Comparison of ENCODE assay signal across 16 mouse cellular contexts in genomic region chr17:48450666-48451352, GRCm38 (mm10). TPM values are rescaled to one million over a fixed set of nuclear protein-coding genes. Genes with fewer than 3 reads are reported as not detected.
DNase-seq lines count a peak whose midpoint lies in the region; ATAC-seq and TF ChIP-seq lines count a peak whose summit lies in the region.
"Had no signal": no experiment of that assay in that cellular context is flagged by ENCODE, and none has a peak within 500 bp of the region (broad histone marks: within the 10 kb centered on the region; RNA-seq: fewer than 3 reads in every experiment).

No protein-coding gene starts in this region.

- H3K4me3 ChIP-seq in heart, embryonic 12.5 days = no peak overlapping the region
- no peak overlapping the region for H3K4me3 ChIP-seq in stomach, embryonic 14.5 days (ENCODE audit: low read depth, low read length)
- no peak overlapping the region for H3K4me3 ChIP-seq in stomach, postnatal 0 days (ENCODE audit: low read depth, low read length)
- peak overlapping the region; percentile 64 for H3K4me3 ChIP-seq in liver, embryonic 15.5 days (replicated peaks)
- no peak overlapping the region for H3K4me3 ChIP-seq in stomach, embryonic 15.5 days (replicated peaks)
- H3K4me3 ChIP-seq in forebrain, embryonic 16.5 days (replicated peaks; ENCODE audit: low read length) = no peak overlapping the region
- H3K4me3 ChIP-seq: midbrain, embryonic 15.5 days; neural tube, embryonic 12.5 days had no signal

- no peaks in the 10 kb centered on the region for H3K36me3 ChIP-seq in heart, embryonic 12.5 days
- H3K36me3 ChIP-seq in stomach, embryonic 14.5 days (ENCODE audit: control insufficient read depth, insufficient read depth, low read length) = no peaks in the 10 kb centered on the region
- H3K36me3 ChIP-seq in stomach, postnatal 0 days (ENCODE audit: control insufficient read depth, insufficient read depth, low read length) = no peaks in the 10 kb centered on the region
- H3K36me3 ChIP-seq in liver, embryonic 15.5 days (replicated peaks) = peaks cover 29% of the 10 kb centered on the region
- no peaks in the 10 kb centered on the region for H3K36me3 ChIP-seq in stomach, embryonic 15.5 days
- no peaks in the 10 kb centered on the region for H3K36me3 ChIP-seq in forebrain, embryonic 16.5 days (ENCODE audit: control insufficient read depth, insufficient read depth)
- H3K36me3 ChIP-seq: midbrain, embryonic 15.5 days; neural tube, embryonic 12.5 days had no signal

- no peak for TF ChIP-seq CTCF in stomach, postnatal 0 days (IDR thresholded peaks at IDR 0.05; ENCODE audit: low read depth)

- 0 out of 2 replicates have a peak, but pooled peaks cover 11% of the 10 kb centered on the region for H3K4me1 ChIP-seq in heart, embryonic 12.5 days (replicated peaks)
- H3K4me1 ChIP-seq in stomach, embryonic 14.5 days (ENCODE audit: control insufficient read depth, insufficient read depth, low read length) = no peaks in the 10 kb centered on the region
- H3K4me1 ChIP-seq in stomach, postnatal 0 days (replicated peaks; ENCODE audit: control insufficient read depth, insufficient read depth) = 0 out of 2 replicates have a peak, but pooled peaks cover 3% of the 10 kb centered on the region
- H3K4me1 ChIP-seq in liver, embryonic 15.5 days (replicated peaks) = peaks cover 86% of the 10 kb centered on the region
- H3K4me1 ChIP-seq in stomach, embryonic 15.5 days = 0 out of 2 replicates have a peak, but pooled peaks cover 11% of the 10 kb centered on the region
- peaks cover 3% of the 10 kb centered on the region; the same call in 1 of the 2 replicates for H3K4me1 ChIP-seq in forebrain, embryonic 16.5 days (replicated peaks; ENCODE audit: control insufficient read depth, insufficient read depth, low read length)
- H3K4me1 ChIP-seq: neural tube, embryonic 12.5 days had no signal

- intact Hi-C loops in heart, postnatal 10 days (cut with DNase I) = no loop called here

- no peak overlapping the region for H3K9ac ChIP-seq in heart, embryonic 12.5 days
- no peak overlapping the region for H3K9ac ChIP-seq in stomach, embryonic 14.5 days (replicated peaks; ENCODE audit: low read depth, low read length)
- H3K9ac ChIP-seq in stomach, postnatal 0 days (ENCODE audit: low read length) = no peak overlapping the region
- H3K9ac ChIP-seq in liver, embryonic 15.5 days = peak overlapping the region; percentile 66
- no peak overlapping the region for H3K9ac ChIP-seq in stomach, embryonic 15.5 days
- no peak overlapping the region for H3K9ac ChIP-seq in forebrain, embryonic 16.5 days (replicated peaks; ENCODE audit: low read depth, low read length)
- H3K9ac ChIP-seq: midbrain, embryonic 15.5 days; neural tube, embryonic 12.5 days had no signal

- no peaks in the 10 kb centered on the region for H3K27me3 ChIP-seq in heart, embryonic 12.5 days (replicated peaks)
- no peaks in the 10 kb centered on the region for H3K27me3 ChIP-seq in stomach, embryonic 14.5 days (ENCODE audit: control insufficient read depth, insufficient read depth, low read length)
- H3K27me3 ChIP-seq in stomach, postnatal 0 days (ENCODE audit: control insufficient read depth, insufficient read depth, low read length) = no peaks in the 10 kb centered on the region
- no peaks in the 10 kb centered on the region for H3K27me3 ChIP-seq in liver, embryonic 15.5 days
- no peaks in the 10 kb centered on the region for H3K27me3 ChIP-seq in stomach, embryonic 15.5 days (replicated peaks)
- no peaks in the 10 kb centered on the region for H3K27me3 ChIP-seq in forebrain, embryonic 16.5 days (replicated peaks; ENCODE audit: control insufficient read depth, insufficient read depth, low read length)
- H3K27me3 ChIP-seq: midbrain, embryonic 15.5 days; neural tube, embryonic 12.5 days had no signal

- no peak for TF ChIP-seq EP300 in stomach, postnatal 0 days (optimal IDR thresholded peaks at IDR 0.05)

- H3K4me2 ChIP-seq in heart, embryonic 12.5 days = no peak overlapping the region
- no peak overlapping the region for H3K4me2 ChIP-seq in stomach, embryonic 14.5 days (replicated peaks; ENCODE audit: low read depth, low read length)
- H3K4me2 ChIP-seq in stomach, postnatal 0 days (replicated peaks; ENCODE audit: low read depth) = no peak overlapping the region
- H3K4me2 ChIP-seq in liver, embryonic 15.5 days = peak overlapping the region; percentile 75
- no peak overlapping the region for H3K4me2 ChIP-seq in stomach, embryonic 15.5 days
- no peak overlapping the region for H3K4me2 ChIP-seq in forebrain, embryonic 16.5 days (ENCODE audit: low read length)
- H3K4me2 ChIP-seq: midbrain, embryonic 15.5 days; neural tube, embryonic 12.5 days had no signal

- DNase-seq in heart, postnatal 10 days = no peak
- no peak for DNase-seq in stomach, postnatal 0 days (ENCODE audit: low spot score)
- no peak for DNase-seq in layer of hippocampus, postnatal 36 days
- DNase-seq: heart, adult 11 months; heart, postnatal 4 days; kidney, postnatal 36 days; thymus, postnatal 25 days had no signal

- H3K9me3 ChIP-seq in heart, embryonic 12.5 days (replicated peaks) = no peaks in the 10 kb centered on the region
- no peaks in the 10 kb centered on the region for H3K9me3 ChIP-seq in stomach, embryonic 14.5 days (ENCODE audit: control insufficient read depth, low read depth, low read length)
- no peaks in the 10 kb centered on the region for H3K9me3 ChIP-seq in stomach, postnatal 0 days (ENCODE audit: control insufficient read depth, low read length)
- H3K9me3 ChIP-seq in liver, embryonic 15.5 days (replicated peaks) = no peaks in the 10 kb centered on the region
- H3K9me3 ChIP-seq in stomach, embryonic 15.5 days = no peaks in the 10 kb centered on the region
- H3K9me3 ChIP-seq in forebrain, embryonic 16.5 days (ENCODE audit: control insufficient read depth, low read length) = no peaks in the 10 kb centered on the region
- H3K9me3 ChIP-seq: midbrain, embryonic 15.5 days; neural tube, embryonic 12.5 days had no signal

- no peak overlapping the region for H3K27ac ChIP-seq in heart, embryonic 12.5 days (ENCODE audit: poor library complexity, severe bottlenecking)
- H3K27ac ChIP-seq in stomach, embryonic 14.5 days (ENCODE audit: low read length) = no peak overlapping the region
- no peak overlapping the region for H3K27ac ChIP-seq in stomach, postnatal 0 days (replicated peaks)
- peak overlapping the region; percentile 97 for H3K27ac ChIP-seq in liver, embryonic 15.5 days (replicated peaks)
- H3K27ac ChIP-seq in stomach, embryonic 15.5 days = no peak overlapping the region
- H3K27ac ChIP-seq in forebrain, embryonic 16.5 days (ENCODE audit: low read length) = no peak overlapping the region
- H3K27ac ChIP-seq: midbrain, embryonic 15.5 days; neural tube, embryonic 12.5 days had no signal

- 75% methylated on average over 13 of the region's 13 CpGs for WGBS in heart, embryonic 12.5 days
- WGBS in stomach, embryonic 14.5 days = 79% methylated on average over 13 of the region's 13 CpGs
- 80% methylated on average over 13 of the region's 13 CpGs for WGBS in stomach, postnatal 0 days
- WGBS in liver, embryonic 15.5 days (ENCODE audit: insufficient replicate concordance) = 19% methylated on average over 13 of the region's 13 CpGs
- WGBS in stomach, embryonic 15.5 days = 80% methylated on average over 13 of the region's 13 CpGs
- WGBS in forebrain, embryonic 16.5 days = 68% methylated on average over 13 of the region's 13 CpGs

- peak; percentile 87 for ATAC-seq in heart, embryonic 12.5 days (ENCODE audit: insufficient number of reproducible peaks, low FRiP score)
- peak; percentile 73; the same call in 1 of the 2 replicates for ATAC-seq in stomach, embryonic 14.5 days (ENCODE audit: insufficient number of reproducible peaks, insufficient read depth, low FRiP score, low read depth)
- no peak for ATAC-seq in stomach, postnatal 0 days (ENCODE audit: low FRiP score, low TSS enrichment)
- ATAC-seq in liver, embryonic 15.5 days (ENCODE audit: insufficient read depth) = peak; percentile 89
- ATAC-seq in stomach, embryonic 15.5 days (ENCODE audit: insufficient read depth, low FRiP score, low read depth) = peak; percentile 85
- no peak for ATAC-seq in forebrain, embryonic 16.5 days
- ATAC-seq: activated CD4-positive, CD25-positive, alpha-beta regulatory T cell, adult 4 months had no signal

RNA-seq across cellular contexts. Expression of gene Tspo2, which starts 0.5 kb away (rescaled TPM):
- polyA plus RNA-seq in heart, embryonic 12.5 days (2016; fragmentation: Nextera tagmentation; extraction: Ambion mirVana) = 4.5 and 5.7 TPM in 2 replicates
- total RNA-seq in heart, postnatal 10 days (2021) = 1 to 10 TPM in 1 of 2 experiments, not detected in 1; 1.0 TPM
- polyA plus RNA-seq in stomach, embryonic 14.5 days (2014; fragmentation: Nextera tagmentation; extraction: Ambion mirVana) = 0.82 and 1.5 TPM in 2 replicates
- 0.41 and 0.51 TPM in 2 replicates for polyA plus RNA-seq in stomach, postnatal 0 days (2015; fragmentation: Nextera tagmentation; extraction: Ambion mirVana)
- 182 and 191 TPM in 2 replicates for polyA plus RNA-seq in liver, embryonic 15.5 days (2015; fragmentation: Nextera tagmentation; extraction: Ambion mirVana)
- polyA plus RNA-seq in stomach, embryonic 15.5 days (2015; fragmentation: Nextera tagmentation; extraction: Ambion mirVana) = 6.8 and 13.6 TPM in 2 replicates
- polyA plus RNA-seq in forebrain, embryonic 16.5 days (2015; fragmentation: Nextera tagmentation; extraction: Ambion mirVana) = 2.0 and 2.5 TPM in 2 replicates
- total RNA-seq in layer of hippocampus, postnatal 36 days (2021) = not detected
- total RNA-seq: left cerebral cortex, adult 8-10 months had no signal

RNA-seq across cellular contexts. Expression of gene Unc5cl, which starts 3.9 kb away (rescaled TPM):
- polyA plus RNA-seq in heart, embryonic 12.5 days (2016; fragmentation: Nextera tagmentation; extraction: Ambion mirVana) = 0.09 and 0.36 TPM in 2 replicates
- total RNA-seq in heart, postnatal 10 days (2021) = under 1 TPM in 1 of 2 experiments, not detected in 1; 0.72 TPM
- polyA plus RNA-seq in stomach, embryonic 14.5 days (2014; fragmentation: Nextera tagmentation; extraction: Ambion mirVana) = 11.6 and 12.5 TPM in 2 replicates
- 3.3 and 3.5 TPM in 2 replicates for polyA plus RNA-seq in stomach, postnatal 0 days (2015; fragmentation: Nextera tagmentation; extraction: Ambion mirVana)
- polyA plus RNA-seq in liver, embryonic 15.5 days (2015; fragmentation: Nextera tagmentation; extraction: Ambion mirVana) = 4.0 and 5.2 TPM in 2 replicates
- 14.3 and 16.8 TPM in 2 replicates for polyA plus RNA-seq in stomach, embryonic 15.5 days (2015; fragmentation: Nextera tagmentation; extraction: Ambion mirVana)
- polyA plus RNA-seq in forebrain, embryonic 16.5 days (2015; fragmentation: Nextera tagmentation; extraction: Ambion mirVana) = 0.19 TPM in 1 of 2 replicates, not detected in the other
- total RNA-seq in layer of hippocampus, postnatal 36 days (2021) = under 1 TPM; 0.27 to 0.30 TPM
- polyA plus RNA-seq: neural tube, embryonic 12.5 days had no signal

RNA-seq across cellular contexts. Expression of gene Apobec2, which starts 18.1 kb away (rescaled TPM):
- 199 and 207 TPM in 2 replicates for polyA plus RNA-seq in heart, embryonic 12.5 days (2016; fragmentation: Nextera tagmentation; extraction: Ambion mirVana)
- 100 to 1,000 TPM; 227 to 228 TPM for total RNA-seq in heart, postnatal 10 days (2021)
- 2.9 and 3.5 TPM in 2 replicates for polyA plus RNA-seq in stomach, embryonic 14.5 days (2014; fragmentation: Nextera tagmentation; extraction: Ambion mirVana)
- polyA plus RNA-seq in stomach, postnatal 0 days (2015; fragmentation: Nextera tagmentation; extraction: Ambion mirVana) = 7.2 and 7.6 TPM in 2 replicates
- 2.5 and 4.3 TPM in 2 replicates for polyA plus RNA-seq in liver, embryonic 15.5 days (2015; fragmentation: Nextera tagmentation; extraction: Ambion mirVana)
- 4.4 and 5.2 TPM in 2 replicates for polyA plus RNA-seq in stomach, embryonic 15.5 days (2015; fragmentation: Nextera tagmentation; extraction: Ambion mirVana)
- polyA plus RNA-seq in forebrain, embryonic 16.5 days (2015; fragmentation: Nextera tagmentation; extraction: Ambion mirVana) = 0.29 and 0.43 TPM in 2 replicates
- total RNA-seq in layer of hippocampus, postnatal 36 days (2021) = not detected

RNA-seq across cellular contexts. Expression of gene Oard1, which starts 41.0 kb away (rescaled TPM):
- polyA plus RNA-seq in heart, embryonic 12.5 days (2016; fragmentation: Nextera tagmentation; extraction: Ambion mirVana) = 43.6 and 45.4 TPM in 2 replicates
- total RNA-seq in heart, postnatal 10 days (2021) = 10 to 100 TPM; 11.5 to 16.4 TPM
- 62.8 and 67.4 TPM in 2 replicates for polyA plus RNA-seq in stomach, embryonic 14.5 days (2014; fragmentation: Nextera tagmentation; extraction: Ambion mirVana)
- polyA plus RNA-seq in stomach, postnatal 0 days (2015; fragmentation: Nextera tagmentation; extraction: Ambion mirVana) = 42.3 and 43.8 TPM in 2 replicates
- polyA plus RNA-seq in liver, embryonic 15.5 days (2015; fragmentation: Nextera tagmentation; extraction: Ambion mirVana) = 42.8 and 44.0 TPM in 2 replicates
- 61.1 and 68.7 TPM in 2 replicates for polyA plus RNA-seq in stomach, embryonic 15.5 days (2015; fragmentation: Nextera tagmentation; extraction: Ambion mirVana)
- polyA plus RNA-seq in forebrain, embryonic 16.5 days (2015; fragmentation: Nextera tagmentation; extraction: Ambion mirVana) = 49.1 and 54.5 TPM in 2 replicates
- total RNA-seq in layer of hippocampus, postnatal 36 days (2021) = 10 to 100 TPM; 12.3 to 13.6 TPM

RNA-seq across cellular contexts. Expression of gene Nfya, which starts 41.1 kb away (rescaled TPM):
- 13.7 and 14.0 TPM in 2 replicates for polyA plus RNA-seq in heart, embryonic 12.5 days (2016; fragmentation: Nextera tagmentation; extraction: Ambion mirVana)
- 10 to 100 TPM; 22.0 to 29.9 TPM for total RNA-seq in heart, postnatal 10 days (2021)
- polyA plus RNA-seq in stomach, embryonic 14.5 days (2014; fragmentation: Nextera tagmentation; extraction: Ambion mirVana) = 24.1 and 26.5 TPM in 2 replicates
- polyA plus RNA-seq in stomach, postnatal 0 days (2015; fragmentation: Nextera tagmentation; extraction: Ambion mirVana) = 3.0 and 3.5 TPM in 2 replicates
- 8.0 TPM in 2 replicates for polyA plus RNA-seq in liver, embryonic 15.5 days (2015; fragmentation: Nextera tagmentation; extraction: Ambion mirVana)
- 11.4 and 12.3 TPM in 2 replicates for polyA plus RNA-seq in stomach, embryonic 15.5 days (2015; fragmentation: Nextera tagmentation; extraction: Ambion mirVana)
- 19.7 and 21.8 TPM in 2 replicates for polyA plus RNA-seq in forebrain, embryonic 16.5 days (2015; fragmentation: Nextera tagmentation; extraction: Ambion mirVana)
- 10 to 100 TPM; 27.2 to 34.4 TPM for total RNA-seq in layer of hippocampus, postnatal 36 days (2021)

Comparison
In these comparisons a context has a peak if more than half of its experiments do, and no peak if none do; other contexts are left out.
1. ATAC-seq: peak in heart, embryonic 12.5 days (single experiment), stomach, embryonic 14.5 days (single experiment), liver, embryonic 15.5 days (single experiment) and stomach, embryonic 15.5 days (single experiment); none in stomach, postnatal 0 days (single experiment) and forebrain, embryonic 16.5 days (single experiment).
2. RNA of gene Tspo2, which starts 0.5 kb away (polyA plus RNA-seq): 182 to 191 TPM in liver, embryonic 15.5 days; 6.8 to 13.6 TPM in stomach, embryonic 15.5 days, 4.5 to 5.7 TPM in heart, embryonic 12.5 days, 2.0 to 2.5 TPM in forebrain, embryonic 16.5 days, 0.82 to 1.5 TPM in stomach, embryonic 14.5 days and 0.41 to 0.51 TPM in stomach, postnatal 0 days; every median in the first group is over 10 times any median in the second.
3. RNA of gene Apobec2, which starts 18.1 kb away (polyA plus RNA-seq): 199 to 207 TPM in heart, embryonic 12.5 days; 7.2 to 7.6 TPM in stomach, postnatal 0 days, 4.4 to 5.2 TPM in stomach, embryonic 15.5 days, 2.5 to 4.3 TPM in liver, embryonic 15.5 days, 2.9 to 3.5 TPM in stomach, embryonic 14.5 days and 0.29 to 0.43 TPM in forebrain, embryonic 16.5 days; every median in the first group is over 10 times any median in the second.